Mouse (Mus musculus) midbrain, postnatal 0 days (tissue): ENCODE results near the gene Prss57. TPM values are rescaled to one million over a fixed set of nuclear protein-coding genes. Genes with fewer than 3 reads are reported as not detected.

Source experiments
- ATAC-seq: fragments of 200-750 bp; cut with Nextera tagmentation; 2 replicates; pipeline ENCODE4 v1.8.0; 2017; ENCODE audit warnings: moderate number of reproducible peaks, mild to moderate bottlenecking, moderate TSS enrichment, moderate library complexity; ENCODE audit not compliant: low FRiP score
- DNase-seq: peaks from one replicate; pipeline ENCODE4 v3.0.0-alpha.2; 2015; ENCODE audit warnings: low spot score
- H3K27ac ChIP-seq: fragments of 300-500 bp; sonication (generic); 2 replicates; pipeline ENCODE4 v1.5.1; 2014; ENCODE audit warnings: low read depth, mild to moderate bottlenecking, low read length, mixed read lengths
- H3K27me3 ChIP-seq: fragments of 300-500 bp; sonication (generic); 2 replicates; pipeline ENCODE4 v1.6.1; 2014; ENCODE audit warnings: low read length, control low read depth, mixed read lengths; ENCODE audit not compliant: insufficient read depth
- H3K36me3 ChIP-seq: fragments of 300-500 bp; sonication (generic); 2 replicates; pipeline ENCODE4 v1.6.1; 2014; ENCODE audit warnings: low read length, control low read depth, mixed read lengths; ENCODE audit not compliant: insufficient read depth
- H3K4me1 ChIP-seq: fragments of 300-500 bp; sonication (generic); 2 replicates; pipeline ENCODE4 v1.6.1; 2014; ENCODE audit warnings: mild to moderate bottlenecking, control low read depth, antibody characterized with exemption, low read length, mixed read lengths; ENCODE audit not compliant: insufficient read depth
- H3K4me2 ChIP-seq: fragments of 300-500 bp; sonication (generic); 2 replicates; pipeline ENCODE4 v1.6.1; 2014; ENCODE audit warnings: low read depth, mild to moderate bottlenecking, low read length, mixed read lengths; ENCODE audit not compliant: poor library complexity, severe bottlenecking
- H3K4me3 ChIP-seq: fragments of 300-500 bp; sonication (generic); 2 replicates; pipeline ENCODE4 v1.5.1; 2014; ENCODE audit warnings: low read depth, mild to moderate bottlenecking, low read length, moderate library complexity
- H3K9ac ChIP-seq: fragments of 300-500 bp; sonication (generic); replicated peaks from 2 replicates; pipeline ENCODE4 v1.6.1; 2014; ENCODE audit warnings: mild to moderate bottlenecking, low read length, moderate library complexity, mixed read lengths; ENCODE audit not compliant: poor library complexity, severe bottlenecking
- H3K9me3 ChIP-seq: fragments of 300-500 bp; sonication (generic); 2 replicates; pipeline ENCODE4 v1.6.1; 2016; ENCODE audit warnings: low read length, control low read depth
- CTCF ChIP-seq: IDR thresholded peaks from 2 replicates; pipeline ENCODE4 v1.5.1; 2016; ENCODE audit warnings: antibody characterized with exemption, mild to moderate bottlenecking
- WGBS: fragments of 180-500 bp; shearing (Covaris S2); extraction: QIAGEN DNeasy Blood & Tissue Kit; methylation state at CpG from one replicate; pipeline ENCODE4 v1.1.7; 2014; 5-methylcytosine and 5-hydroxymethylcytosine counted together
- polyA plus RNA-seq: library from polyadenylated mRNA; unstranded; fragments of >200 nt; fragmentation: Nextera tagmentation; extraction: Ambion mirVana; gene quantifications from 2 replicates; pipeline ENCODE4 v1.2.1, GENCODE M21; 2015
- total RNA-seq: library from RNA; depleted of rRNA; stranded (reverse); fragments of >200 nt; gene quantifications from 2 replicates; pipeline ENCODE4 v1.2.3, GENCODE M21; 2014

Gene Prss57
- total and polyA plus RNA-seq, 2 experiments from 2014 or later: 0.09 TPM; not detected in 1

DNA sequence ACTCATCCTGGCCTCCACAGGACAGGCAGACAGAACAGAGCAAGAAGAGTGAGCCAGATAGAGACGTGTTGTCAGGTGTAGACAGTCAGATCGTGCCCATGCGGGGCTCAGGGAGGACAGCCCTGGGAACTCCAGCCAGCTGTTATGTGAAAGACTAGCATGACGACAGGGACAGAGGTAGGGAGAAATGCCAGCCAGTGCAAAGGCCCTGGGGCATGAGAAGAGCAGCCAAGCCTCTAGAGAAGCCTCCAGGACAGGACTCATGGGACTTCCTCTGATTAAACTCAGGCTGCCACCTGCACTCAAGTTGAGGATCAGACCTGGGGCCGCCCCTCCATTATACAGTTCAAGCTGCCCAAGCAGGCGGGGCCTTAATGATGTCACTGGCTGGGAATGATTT is 42.3 kb downstream of the Prss57 start:
- Histone ChIP-seq H3K36me3 (peaks cover 7% of the 10 kb centered on the region), H3K9me3 (no peaks in the 10 kb centered on the region), H3K4me3 (no peak overlapping the region), H3K27ac (no peak overlapping the region), H3K9ac (no peak overlapping the region), H3K4me2 (no peak overlapping the region), H3K27me3 (no peaks in the 10 kb centered on the region), H3K4me1 (no peaks in the 10 kb centered on the region)
- DNase-seq: no peak
- TF ChIP-seq CTCF: no peak
- ATAC-seq: no peak
- 85% methylated on average over 6 of the region's 6 CpGs for WGBS

DNA sequence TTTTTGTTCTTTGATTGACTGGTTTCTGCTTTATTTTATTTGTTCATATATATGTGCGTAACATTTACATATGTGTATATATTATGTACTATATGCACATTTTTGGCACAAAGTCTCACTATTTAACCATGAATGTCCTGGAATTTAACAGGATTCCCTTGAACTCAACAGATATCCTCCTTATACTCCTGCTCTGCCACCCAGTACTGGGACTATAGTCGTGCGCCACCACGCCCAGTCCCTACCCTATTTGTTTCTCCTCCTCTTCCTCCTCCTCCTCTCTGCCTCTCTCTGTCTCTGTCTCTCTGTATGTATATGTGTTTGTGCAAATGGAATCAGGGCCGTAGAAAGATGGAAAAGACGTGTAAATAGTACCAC is 44.0 kb downstream of the Prss57 start:
- H3K9ac ChIP-seq: no peak overlapping the region

DNA sequence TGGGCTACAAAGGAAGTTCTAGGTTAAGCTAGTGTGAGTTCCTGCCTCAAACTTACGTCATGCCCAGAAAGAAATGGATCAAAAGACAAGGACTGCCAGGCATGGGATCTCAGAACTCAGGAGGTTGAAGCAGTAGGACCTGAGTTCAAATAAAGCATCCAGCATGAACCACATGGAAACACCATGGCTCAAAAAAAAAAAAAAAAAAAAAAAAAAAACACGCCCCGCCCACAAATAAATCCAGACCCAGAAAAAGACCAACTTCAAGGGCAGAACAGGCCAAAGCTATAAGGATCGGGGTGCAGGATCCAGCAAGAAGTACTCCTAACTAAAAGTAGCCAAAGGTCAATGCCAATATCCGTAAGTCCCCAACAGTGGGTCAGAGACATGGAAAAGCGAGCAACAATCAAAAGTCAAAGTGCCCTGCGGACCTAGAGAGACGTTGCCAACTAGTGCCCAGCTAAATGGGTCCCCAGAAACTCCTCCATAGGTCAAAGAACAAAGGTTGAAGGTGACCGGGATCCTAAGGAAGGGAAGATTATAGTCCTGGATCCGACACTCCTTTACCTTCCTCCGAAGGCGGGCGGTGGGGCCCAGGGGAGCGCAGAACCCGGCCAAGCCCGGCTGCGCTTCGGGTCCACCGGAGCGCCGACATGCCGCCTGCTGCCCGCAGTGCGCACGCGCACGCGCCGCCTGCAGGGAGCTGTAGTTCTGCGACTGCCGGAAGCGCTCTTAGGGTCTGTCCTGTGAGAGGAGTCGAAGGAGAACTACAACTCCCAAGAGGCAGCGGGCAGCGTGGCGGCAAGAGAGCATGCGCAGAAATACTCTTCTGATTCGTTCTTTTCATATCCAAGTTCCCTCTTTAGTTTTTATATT is 44.6 kb downstream of the Prss57 start, which contains the start of gene Polrmt:
Polrmt (minus strand) TSS at position 684 of the 876 bp plus-strand sequence.
- Histone ChIP-seq H3K4me3 (peak within 1 kb of the TSS; percentile 62), H3K9me3 (no peaks in the 10 kb centered on the region), H3K9ac (no peak within 1 kb of the TSS; the same call in 1 of the 2 replicates), H3K4me1 (no peaks in the 10 kb centered on the region), H3K27me3 (no peaks in the 10 kb centered on the region), H3K36me3 (peaks cover 28% of the 10 kb centered on the region), H3K27ac (peak within 1 kb of the TSS; percentile 32; the same call in 1 of the 2 replicates), H3K4me2 (peak within 1 kb of the TSS; percentile 68)
- ATAC-seq (peak; percentile 95), DNase-seq (peak; percentile 99)
- WGBS: 2% methylated on average over 37 of the region's 38 CpGs
- peak; percentile 69 for TF ChIP-seq CTCF

More for the DNA sequence above, 44.0 kb downstream of the Prss57 start:
- Histone ChIP-seq H3K4me1 (no peaks in the 10 kb centered on the region), H3K9me3 (no peaks in the 10 kb centered on the region), H3K4me2 (peak overlapping the region; percentile 68), H3K27ac (no peak overlapping the region), H3K36me3 (peaks cover 22% of the 10 kb centered on the region), H3K4me3 (peak overlapping the region; percentile 15; the same call in 1 of the 2 replicates), H3K27me3 (no peaks in the 10 kb centered on the region)
- ATAC-seq (peak; percentile 31; the same call in 1 of the 2 replicates), DNase-seq (no peak)
- 29% methylated on average over 6 of the region's 6 CpGs for WGBS
- TF ChIP-seq CTCF: no peak

DNA sequence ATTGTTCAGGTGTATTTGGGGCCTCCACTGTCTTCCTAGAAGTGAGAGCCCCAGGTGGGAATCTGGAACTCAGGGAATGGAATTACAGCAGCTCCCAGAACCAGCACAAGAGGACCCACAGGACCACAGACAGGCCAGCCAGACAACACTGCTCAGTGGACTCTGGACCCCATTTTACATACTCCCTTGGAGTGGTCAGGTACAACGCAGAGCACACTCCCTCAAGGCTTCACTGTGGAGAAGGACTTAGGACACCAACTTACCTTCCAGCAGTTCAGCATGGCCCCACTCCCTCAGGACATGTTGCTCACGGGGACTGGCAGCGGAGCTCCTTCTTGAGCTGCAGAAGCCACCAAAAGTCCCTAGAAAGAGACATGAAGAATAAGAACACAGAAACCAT is 45.4 kb downstream of the Prss57 start:
- H3K4me1 ChIP-seq: no peaks in the 10 kb centered on the region
- no peaks in the 10 kb centered on the region for H3K9me3 ChIP-seq
- H3K27ac ChIP-seq: no peak overlapping the region
- H3K4me2 ChIP-seq: peak overlapping the region; percentile 68
- 87% methylated on average over 3 of the region's 3 CpGs for WGBS
- TF ChIP-seq CTCF: no peak
- H3K4me3 ChIP-seq: 0 out of 2 replicates have a peak overlapping the region, but pooled peaks have one; percentile 62
- ATAC-seq (no peak), DNase-seq (no peak)
- H3K9ac ChIP-seq: no peak overlapping the region
- H3K36me3 ChIP-seq: peaks cover 35% of the 10 kb centered on the region
- H3K27me3 ChIP-seq: no peaks in the 10 kb centered on the region

DNA sequence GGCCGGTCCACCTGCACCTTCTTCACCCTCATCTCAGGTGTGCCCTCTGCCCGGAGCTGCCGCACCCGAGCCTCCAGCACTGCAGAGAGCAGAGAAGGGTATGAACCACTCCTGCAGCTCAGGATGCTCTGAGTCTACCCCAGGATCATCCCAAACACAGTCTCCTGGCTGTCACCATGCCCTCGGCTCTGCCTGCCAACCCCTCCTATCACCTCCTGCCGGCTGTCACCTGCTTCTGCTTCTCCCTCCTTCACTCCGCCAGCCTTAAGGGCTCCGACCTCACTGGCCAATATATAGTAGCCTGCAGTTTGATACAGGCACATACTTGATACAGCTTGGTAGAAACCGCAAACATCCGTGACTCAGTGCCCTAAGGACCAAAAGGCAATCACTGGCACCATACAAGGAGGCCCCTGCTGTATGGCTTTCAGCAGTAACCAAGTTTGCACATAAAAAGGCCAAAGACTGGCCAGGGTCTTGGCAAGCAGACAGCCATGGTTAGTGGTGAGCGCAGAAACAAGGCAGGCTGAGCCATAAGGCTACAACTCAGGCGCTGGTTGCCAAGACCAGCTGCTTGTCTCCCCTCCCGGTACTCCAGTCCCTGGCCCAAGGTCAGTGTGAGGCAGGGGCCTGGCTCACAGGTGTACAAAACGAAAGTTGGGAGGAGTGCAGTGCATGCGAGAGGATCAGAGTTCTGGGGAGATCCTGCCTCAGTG is 47.0 kb downstream of the Prss57 start:
- TF ChIP-seq CTCF: no peak
- no peak overlapping the region for H3K9ac ChIP-seq
- H3K27ac ChIP-seq: no peak overlapping the region
- H3K27me3 ChIP-seq: no peaks in the 10 kb centered on the region
- H3K36me3 ChIP-seq: peaks cover 51% of the 10 kb centered on the region
- H3K9me3 ChIP-seq: peaks cover 15% of the 10 kb centered on the region
- H3K4me2 ChIP-seq: no peak overlapping the region
- ATAC-seq (no peak), DNase-seq (no peak)
- no peaks in the 10 kb centered on the region for H3K4me1 ChIP-seq
- 95% methylated on average over 15 of the region's 15 CpGs for WGBS
- no peak overlapping the region for H3K4me3 ChIP-seq
